Comparison of ENCODE assay signal across 8 mouse cellular contexts in the genomic region with DNA sequence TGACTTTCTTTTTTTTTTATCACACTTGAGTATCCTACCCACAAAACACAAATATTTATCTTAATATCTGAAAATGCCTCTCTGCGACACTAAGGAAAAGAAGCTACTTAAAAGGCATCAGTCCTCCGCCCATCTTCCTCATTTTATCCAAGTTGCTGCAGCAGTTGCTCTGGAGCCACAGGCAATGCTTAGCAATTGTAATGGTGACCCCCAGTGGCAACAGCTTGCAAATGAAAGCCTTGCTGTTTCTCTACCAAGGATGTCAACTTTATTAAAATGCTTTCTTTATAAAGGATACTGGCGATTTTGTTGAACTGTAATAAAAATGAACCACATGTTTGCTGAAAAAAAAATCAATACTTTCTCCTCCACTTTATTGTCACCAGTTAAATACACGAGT. TPM values are rescaled to one million over a fixed set of nuclear protein-coding genes. Genes with fewer than 3 reads are reported as not detected.
DNase-seq lines count a peak whose midpoint lies in the region; ATAC-seq lines count a peak whose summit lies in the region.

No protein-coding gene starts in this region.

- peak; percentile 1 to 11 for DNase-seq in heart, postnatal 14 days
- DNase-seq in heart, adult 11 months = no peak
- DNase-seq in frontal cortex, postnatal 36 days (ENCODE audit: low spot score in 2 of 2) = peak; percentile 1 to 18
- DNase-seq in right cerebral cortex, postnatal 4 days = peak; percentile 13
- DNase-seq in thymus, adult 18-20 months = no peak
- no peak for DNase-seq in cerebellum, adult 11 months

- H3K27me3 ChIP-seq in neural tube, embryonic 14.5 days (ENCODE audit: control insufficient read depth, insufficient read depth, low read length) = no peaks in the 10 kb centered on the region
- H3K27me3 ChIP-seq in neural tube, embryonic 15.5 days (replicated peaks) = no peaks in the 10 kb centered on the region

- H3K9me3 ChIP-seq in neural tube, embryonic 14.5 days (ENCODE audit: control insufficient read depth, low read length) = no peaks in the 10 kb centered on the region
- no peaks in the 10 kb centered on the region for H3K9me3 ChIP-seq in neural tube, embryonic 15.5 days (replicated peaks)

- no peaks in the 10 kb centered on the region for H3K4me1 ChIP-seq in neural tube, embryonic 14.5 days (ENCODE audit: control insufficient read depth, insufficient read depth, low read length)
- no peaks in the 10 kb centered on the region for H3K4me1 ChIP-seq in neural tube, embryonic 15.5 days

- ATAC-seq in neural tube, embryonic 14.5 days (ENCODE audit: low read depth) = peak; percentile 58; the same call in 1 of the 2 replicates
- ATAC-seq in neural tube, embryonic 15.5 days (ENCODE audit: low FRiP score) = no peak

- H3K9ac ChIP-seq in neural tube, embryonic 14.5 days (replicated peaks; ENCODE audit: low read depth, low read length) = no peak overlapping the region
- no peak overlapping the region for H3K9ac ChIP-seq in neural tube, embryonic 15.5 days (replicated peaks)

- no peaks in the 10 kb centered on the region for H3K36me3 ChIP-seq in neural tube, embryonic 14.5 days (ENCODE audit: control insufficient read depth, insufficient read depth, low read length)
- H3K36me3 ChIP-seq in neural tube, embryonic 15.5 days = no peaks in the 10 kb centered on the region

- H3K27ac ChIP-seq in neural tube, embryonic 14.5 days (ENCODE audit: low read depth, low read length) = no peak overlapping the region
- H3K27ac ChIP-seq in neural tube, embryonic 15.5 days (replicated peaks) = no peak overlapping the region

- no peak overlapping the region for H3K4me2 ChIP-seq in neural tube, embryonic 14.5 days (ENCODE audit: low read depth, low read length)
- no peak overlapping the region for H3K4me2 ChIP-seq in neural tube, embryonic 15.5 days

- intact Hi-C loops in heart, postnatal 14 days (cut with DNase I) = no loop called here

- 31% methylated on average over 4 of the region's 4 CpGs for WGBS in neural tube, embryonic 14.5 days
- 44% methylated on average over 4 of the region's 4 CpGs for WGBS in neural tube, embryonic 15.5 days

- H3K4me3 ChIP-seq in neural tube, embryonic 14.5 days (ENCODE audit: low read depth, low read length) = no peak overlapping the region
- H3K4me3 ChIP-seq in neural tube, embryonic 15.5 days (replicated peaks) = no peak overlapping the region

RNA-seq across cellular contexts. Expression of a gene that starts 2.0 kb away (rescaled TPM):
- total RNA-seq in heart, postnatal 14 days (2021) = not detected
- polyA plus RNA-seq in neural tube, embryonic 14.5 days (2014; fragmentation: Nextera tagmentation; extraction: Ambion mirVana) = not detected in 2 replicates
- not detected in 2 replicates for polyA plus RNA-seq in neural tube, embryonic 15.5 days (2015; fragmentation: Nextera tagmentation; extraction: Ambion mirVana)

Comparison
In these comparisons a context has a peak if more than half of its experiments do, and no peak if none do; other contexts are left out.
1. DNase-seq: peak in heart, postnatal 14 days (2 of 2), frontal cortex, postnatal 36 days (2 of 2) and right cerebral cortex, postnatal 4 days (single experiment); none in heart, adult 11 months (single experiment), thymus, adult 18-20 months (0 of 2) and cerebellum, adult 11 months (single experiment).